Mouse (Mus musculus): Measurements from ENCODE around the gene Tiam2. TPM values are rescaled to one million over a fixed set of nuclear protein-coding genes. Genes with fewer than 3 reads are reported as not detected.
"Not testable (repeated sequence)": the region's sequence is repeated elsewhere in the genome, so short reads cannot be mapped to it uniquely, and the experiment has no call there.

The Tiam2 gene
- total RNA-seq, 2 experiments from 2014 or later: 91.2 to 95.7 TPM

DNA sequence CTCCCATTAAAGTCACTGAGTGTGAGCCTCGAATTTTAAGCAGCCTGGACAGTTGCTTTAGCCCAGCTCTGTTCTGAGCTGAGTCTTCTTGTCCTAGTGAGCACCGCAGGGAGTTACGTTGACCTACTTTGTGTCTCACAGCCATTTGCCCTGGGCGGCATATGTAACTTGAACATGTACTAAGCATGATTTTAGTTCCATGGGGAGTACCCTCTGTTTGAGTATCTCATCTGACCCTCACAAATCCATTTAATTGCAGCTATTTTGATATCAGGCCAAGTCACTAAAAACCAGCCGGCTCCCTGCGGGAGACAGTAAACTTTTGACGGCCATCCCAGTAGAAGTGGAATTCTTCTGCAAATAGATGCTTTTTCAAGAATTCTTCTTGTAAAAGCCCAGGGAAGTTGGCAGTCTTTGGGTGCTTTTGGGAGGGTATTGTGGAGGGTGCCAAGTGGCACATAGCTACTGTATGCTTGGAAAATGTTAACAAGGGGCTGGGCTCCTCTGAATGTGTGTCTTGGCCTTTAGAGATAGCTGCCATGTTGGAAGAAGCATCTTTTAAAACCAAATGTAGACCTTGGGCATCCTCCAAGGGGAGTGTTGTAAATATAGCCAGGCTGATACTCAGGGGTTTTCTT is 10.6 kb downstream of the Tiam2 start:
- no peak for DNase-seq (ENCODE audit: low spot score in 2 of 2)
- intact Hi-C loops (cut with DNase I): loop anchor here (5.0 kb wide), 1 partner anchor 60 kb away; no protein-coding TSS in a partner anchor

DNA sequence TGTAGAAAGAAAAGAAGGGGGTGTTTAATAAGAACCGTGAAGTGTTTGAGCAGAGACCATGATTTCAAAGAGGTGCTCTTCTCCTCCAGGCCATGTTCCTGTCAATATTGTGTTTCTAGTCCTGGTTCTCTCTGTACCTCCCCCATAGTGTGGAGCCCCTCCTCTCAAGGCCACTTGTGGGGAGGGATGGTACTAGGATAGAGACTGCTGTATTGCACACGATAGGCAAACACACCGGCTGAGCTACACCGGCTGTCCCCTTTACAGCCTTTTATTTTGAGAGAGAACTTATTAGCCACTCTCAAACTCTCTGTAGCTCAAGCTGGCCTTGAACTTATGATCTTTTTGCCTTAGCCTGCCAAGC is 11.1 kb downstream of the Tiam2 start:
- intact Hi-C loops (cut with DNase I): loop anchor here (5.0 kb wide), 1 partner anchor 60 kb away; no protein-coding TSS in a partner anchor
- no peak for DNase-seq (ENCODE audit: low spot score in 2 of 2)

DNA sequence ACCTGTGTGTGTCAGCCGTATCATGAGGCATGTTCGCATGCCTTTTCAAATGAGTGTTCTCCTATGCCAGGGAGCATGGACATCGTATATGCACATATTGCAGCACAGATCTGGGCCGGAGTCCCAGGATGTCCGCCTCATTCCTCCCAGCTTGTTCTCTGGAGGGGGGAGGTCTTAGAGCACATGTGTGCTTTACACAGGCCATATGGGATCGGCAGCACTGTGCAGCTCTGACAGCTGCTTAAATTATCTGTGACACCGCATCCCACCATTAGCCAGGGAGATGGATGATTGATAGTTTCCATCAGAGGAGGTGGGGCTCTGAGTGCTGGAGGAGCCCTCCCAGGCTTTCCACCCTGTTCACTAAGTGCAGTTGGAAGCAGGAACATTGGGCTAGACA is 12.4 kb downstream of the Tiam2 start:
- DNase-seq (ENCODE audit: low spot score in 2 of 2): no peak
- intact Hi-C loops (cut with DNase I): loop anchor here (5.0 kb wide), 1 partner anchor 58 kb away; no protein-coding TSS in a partner anchor

DNA sequence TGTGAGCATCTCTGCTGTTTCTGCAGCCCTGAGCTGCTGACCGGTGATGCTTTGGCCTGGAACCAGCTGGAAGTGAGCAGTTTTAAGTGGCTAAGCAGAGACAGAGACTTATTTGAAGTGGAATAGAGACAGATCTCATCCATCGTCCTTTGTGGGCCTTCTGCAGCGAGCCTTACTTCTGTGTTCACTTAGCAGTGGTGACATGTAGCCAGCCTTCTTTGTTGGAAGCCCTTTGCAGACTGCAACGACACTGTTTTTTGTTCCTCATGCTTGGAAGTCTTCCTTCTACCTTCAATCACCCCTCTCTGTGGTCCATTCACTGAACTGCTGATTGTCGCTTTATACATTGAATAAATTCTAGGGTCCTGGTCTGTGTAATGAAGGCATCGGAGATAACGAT is 18.5 kb downstream of the Tiam2 start:
- no peak for DNase-seq (ENCODE audit: low spot score in 2 of 2)
- intact Hi-C loops (cut with DNase I): no loop called here

GRCm38 (mm10) chr17:3345276-3345885 is 19.0 kb downstream of the Tiam2 start:
- intact Hi-C loops (cut with DNase I): no loop called here

DNA sequence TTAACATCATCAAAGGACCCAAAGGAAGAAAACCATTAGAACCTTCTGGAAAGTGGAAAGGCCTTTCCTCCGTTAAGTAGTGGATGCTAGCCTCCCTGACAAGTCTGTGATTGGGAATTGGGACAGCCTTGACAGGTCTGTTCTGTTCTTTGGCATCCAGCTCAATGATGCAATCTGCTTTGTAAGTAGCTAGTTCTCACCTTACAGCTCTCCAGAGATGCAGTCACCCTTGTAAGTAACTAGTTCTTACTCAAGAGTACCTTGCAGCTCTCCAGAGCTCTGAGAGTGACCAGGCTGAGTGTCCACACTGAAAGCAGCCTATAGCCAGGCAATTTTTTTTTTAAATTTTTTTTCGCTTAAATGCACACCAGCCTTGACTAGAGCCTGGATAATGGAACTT is 21.4 kb downstream of the Tiam2 start:
- no peak for DNase-seq (ENCODE audit: low spot score in 2 of 2)
- intact Hi-C loops (cut with DNase I): no loop called here

More at GRCm38 (mm10) chr17:3345276-3345885, 19.0 kb downstream of the Tiam2 start:
- DNase-seq (ENCODE audit: low spot score in 2 of 2): no peak

GRCm38 (mm10) chr17:3349331-3349730 is 23.0 kb downstream of the Tiam2 start:
- no peak for DNase-seq (ENCODE audit: low spot score in 2 of 2)
- intact Hi-C loops (cut with DNase I): no loop called here

- intact Hi-C loops (cut with DNase I): no loop called here
- DNase-seq (ENCODE audit: low spot score in 2 of 2): no peak
These were observed 23.6 kb downstream of the Tiam2 start for GRCm38 (mm10) chr17:3349939-3350338.

- intact Hi-C loops (cut with DNase I): no loop called here
- DNase-seq (ENCODE audit: low spot score in 2 of 2): no peak
These were observed 24.0 kb downstream of the Tiam2 start for GRCm38 (mm10) chr17:3350405-3350804.

DNA sequence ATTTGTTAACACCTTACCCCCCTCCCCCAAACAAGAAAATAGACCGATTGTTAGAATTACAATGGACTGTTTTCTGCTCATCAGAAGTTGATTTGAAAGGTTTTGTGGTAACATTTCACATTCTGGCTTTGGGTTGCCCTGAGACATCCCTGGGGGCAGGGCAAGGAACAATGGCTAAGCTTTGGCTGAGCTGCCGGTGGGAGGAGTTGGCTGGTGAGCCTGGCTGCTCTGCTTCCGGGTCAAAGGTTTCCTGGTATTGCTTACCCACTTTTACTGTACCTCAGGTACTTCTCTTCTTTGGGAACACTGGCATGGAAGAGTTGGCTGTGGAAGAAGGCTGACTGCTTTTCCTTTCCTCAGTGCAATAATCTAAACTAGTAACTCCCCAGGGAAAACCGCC is 25.3 kb downstream of the Tiam2 start:
- intact Hi-C loops (cut with DNase I): no loop called here
- DNase-seq (ENCODE audit: low spot score in 2 of 2): no peak

DNA sequence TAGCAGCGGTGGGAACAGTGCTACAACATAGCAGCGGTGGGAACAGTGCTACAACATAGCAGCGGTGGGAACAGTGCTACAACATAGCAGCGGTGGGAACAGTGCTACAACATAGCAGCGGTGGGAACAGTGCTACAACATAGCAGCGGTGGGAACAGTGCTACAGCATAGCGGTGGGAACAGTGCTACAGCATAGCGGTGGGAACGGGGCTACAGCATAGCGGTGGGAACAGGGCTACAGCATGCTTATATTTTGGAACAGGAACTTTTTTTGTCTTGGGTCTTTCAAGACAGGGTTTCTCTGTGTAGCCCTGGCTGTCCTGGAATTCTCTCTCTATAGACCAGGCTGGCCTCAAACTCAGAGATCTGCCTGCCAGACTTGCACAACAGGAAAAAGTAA is 26.8 kb downstream of the Tiam2 start:
- intact Hi-C loops (cut with DNase I): not testable (repeated sequence)

DNA sequence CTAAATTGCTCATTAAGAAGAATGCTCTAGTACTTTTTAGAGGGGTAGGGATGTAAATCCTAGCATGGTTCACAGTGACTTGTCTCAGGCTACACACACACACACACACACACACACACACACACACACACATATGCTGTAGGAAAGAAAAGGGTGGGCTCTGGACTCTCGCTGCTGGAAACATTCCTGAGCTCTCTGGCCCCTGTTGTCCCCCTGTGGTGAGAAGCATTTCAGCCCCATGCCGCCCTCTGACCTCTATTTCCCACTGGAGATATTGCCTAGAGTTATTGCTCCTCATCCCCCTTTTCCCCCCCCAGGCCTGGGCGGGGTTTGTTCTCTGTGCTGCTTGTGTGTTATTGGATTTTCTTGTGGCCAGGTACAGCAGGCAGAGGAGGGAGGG is 28.5 kb downstream of the Tiam2 start:
- DNase-seq (ENCODE audit: low spot score in 2 of 2): no peak
- intact Hi-C loops (cut with DNase I): no loop called here

More for the DNA sequence above, 26.8 kb downstream of the Tiam2 start:
- DNase-seq (ENCODE audit: low spot score in 2 of 2): not testable (repeated sequence)

DNA sequence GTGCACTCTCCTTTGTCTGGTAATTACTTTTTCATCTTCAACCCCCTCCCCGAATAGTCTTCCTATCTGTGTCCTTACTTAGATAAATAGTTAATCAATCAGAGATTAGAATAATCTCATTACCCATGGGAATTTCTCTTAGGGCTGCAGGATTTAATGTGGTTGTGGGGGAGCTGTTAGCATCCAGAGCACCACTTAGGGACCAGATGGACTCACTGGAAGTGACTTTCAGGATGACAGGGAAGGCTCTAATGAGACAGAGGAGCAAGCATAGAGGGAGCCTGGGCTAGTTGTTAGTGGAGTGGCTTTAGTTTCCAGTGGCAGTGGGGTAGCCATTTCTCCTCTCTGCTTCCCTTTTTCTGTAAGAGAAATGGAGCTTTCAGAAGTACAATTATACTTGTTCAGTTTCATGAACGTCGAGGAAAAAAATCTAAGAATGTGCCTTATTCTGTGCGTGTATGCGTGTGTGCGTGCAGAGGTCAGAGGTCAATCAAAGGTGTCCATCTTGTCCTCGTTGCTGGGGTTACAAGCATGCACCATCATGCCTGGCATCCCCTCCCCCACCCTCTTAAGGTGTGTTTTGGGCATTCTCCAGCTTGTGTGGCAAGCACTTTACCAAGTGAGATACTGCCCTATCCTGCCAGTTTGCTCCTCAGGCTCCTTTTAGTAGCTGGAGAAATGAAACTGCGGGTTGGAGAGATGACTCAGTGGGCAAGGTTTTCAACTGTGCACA is 30.4 kb downstream of the Tiam2 start:
- intact Hi-C loops (cut with DNase I): no loop called here
- DNase-seq (ENCODE audit: low spot score in 2 of 2): no peak

- DNase-seq (ENCODE audit: low spot score in 2 of 2): no peak
- intact Hi-C loops (cut with DNase I): no loop called here
These were observed 33.9 kb downstream of the Tiam2 start for GRCm38 (mm10) chr17:3360236-3360635.

DNA sequence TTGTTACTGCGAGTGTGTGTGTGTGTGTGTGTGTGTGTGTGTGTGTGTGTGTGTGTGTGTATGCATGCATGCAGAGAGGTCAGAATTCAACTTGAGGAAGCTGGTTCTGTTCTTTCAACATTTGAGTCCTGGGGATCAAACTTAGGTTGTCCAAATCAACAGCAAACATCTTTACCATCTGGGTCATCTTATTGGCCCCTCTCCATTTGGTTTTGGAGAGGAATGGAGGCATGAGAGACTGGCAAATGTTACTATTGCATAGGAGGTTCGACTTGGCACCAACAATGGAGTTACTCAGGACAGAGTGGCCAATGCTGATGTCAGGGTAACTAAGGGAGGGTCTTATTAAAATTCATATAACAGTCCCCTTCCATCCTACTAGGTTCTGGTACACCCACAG is 35.4 kb downstream of the Tiam2 start:
- no peak for DNase-seq (ENCODE audit: low spot score in 2 of 2)
- intact Hi-C loops (cut with DNase I): no loop called here

- no peak for DNase-seq (ENCODE audit: low spot score in 2 of 2)
- intact Hi-C loops (cut with DNase I): no loop called here
These were observed 36.8 kb downstream of the Tiam2 start for GRCm38 (mm10) chr17:3363216-3363615.

- DNase-seq (ENCODE audit: low spot score in 2 of 2): no peak
- intact Hi-C loops (cut with DNase I): no loop called here
These were observed 40.4 kb downstream of the Tiam2 start for GRCm38 (mm10) chr17:3366741-3367140.

GRCm38 (mm10) chr17:3368386-3368785 is 42.0 kb downstream of the Tiam2 start:
- intact Hi-C loops (cut with DNase I): no loop called here
- DNase-seq (ENCODE audit: low spot score in 2 of 2): no peak

DNA sequence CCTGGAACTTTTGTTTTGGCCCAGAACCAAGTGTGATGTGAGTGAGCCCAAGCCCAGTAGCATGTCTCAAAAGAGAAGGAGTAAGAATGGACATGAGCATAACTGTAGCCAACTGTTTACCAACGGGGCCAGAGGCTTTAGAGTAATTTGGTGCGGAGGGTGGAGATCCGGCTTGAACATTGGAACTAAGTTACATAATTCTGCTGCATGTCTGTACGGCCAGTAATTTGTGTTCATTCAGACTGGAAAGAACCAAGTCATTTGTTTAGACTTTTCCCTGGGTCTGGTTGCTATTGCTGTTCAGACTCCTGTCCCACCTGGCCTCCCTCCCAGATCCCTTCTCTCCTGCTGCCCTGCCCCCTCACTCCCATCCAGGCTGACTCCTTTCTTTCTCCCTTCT is 43.3 kb downstream of the Tiam2 start:
- no peak for DNase-seq (ENCODE audit: low spot score in 2 of 2)
- intact Hi-C loops (cut with DNase I): no loop called here

GRCm38 (mm10) chr17:3378606-3379005 is 52.2 kb downstream of the Tiam2 start:
- intact Hi-C loops (cut with DNase I): no loop called here

More at GRCm38 (mm10) chr17:3378606-3379005, 52.2 kb downstream of the Tiam2 start:
- no peak for DNase-seq (ENCODE audit: low spot score in 2 of 2)
